Mouse (Mus musculus): Measurements from ENCODE around the gene Zfp13. TPM values are rescaled to one million over a fixed set of nuclear protein-coding genes. Genes with fewer than 3 reads are reported as not detected.

Gene Zfp13
- polyA plus RNA-seq, 1 experiment from 2014 or later = 12.9 TPM

Other genes starting within 250 kb of the Zfp13 start
- not detected in 2 replicates for gene Vmn2r116, start 214.9 kb downstream of the Zfp13 start, polyA plus RNA-seq (2015; fragmentation: Nextera tagmentation; extraction: Ambion mirVana)
- not detected in 2 replicates for gene Vmn2r117, start 119.8 kb downstream of the Zfp13 start, polyA plus RNA-seq (2015; fragmentation: Nextera tagmentation; extraction: Ambion mirVana)
- gene Zfp213, start 35.2 kb downstream of the Zfp13 start, polyA plus RNA-seq (2015; fragmentation: Nextera tagmentation; extraction: Ambion mirVana) = 17.4 and 21.7 TPM in 2 replicates
- 0.26 and 0.36 TPM in 2 replicates for gene Zscan10, start 1.4 kb upstream of the Zfp13 start, polyA plus RNA-seq (2015; fragmentation: Nextera tagmentation; extraction: Ambion mirVana)
- gene Mmp25, start 45.8 kb upstream of the Zfp13 start, polyA plus RNA-seq (2015; fragmentation: Nextera tagmentation; extraction: Ambion mirVana) = 0.49 and 0.78 TPM in 2 replicates
- gene Bicdl2, start 61.0 kb upstream of the Zfp13 start, polyA plus RNA-seq (2015; fragmentation: Nextera tagmentation; extraction: Ambion mirVana) = 4.3 and 4.7 TPM in 2 replicates
- gene Hcfc1r1, start 74.1 kb upstream of the Zfp13 start, polyA plus RNA-seq (2015; fragmentation: Nextera tagmentation; extraction: Ambion mirVana) = 88.4 and 90.6 TPM in 2 replicates
- gene Thoc6, start 74.4 kb upstream of the Zfp13 start, polyA plus RNA-seq (2015; fragmentation: Nextera tagmentation; extraction: Ambion mirVana) = 49.2 and 50.3 TPM in 2 replicates
- gene Tnfrsf12a, start 78.0 kb upstream of the Zfp13 start, polyA plus RNA-seq (2015; fragmentation: Nextera tagmentation; extraction: Ambion mirVana) = 22.0 and 23.1 TPM in 2 replicates
- gene Cldn6, start 79.8 kb upstream of the Zfp13 start, polyA plus RNA-seq (2015; fragmentation: Nextera tagmentation; extraction: Ambion mirVana) = 196 and 206 TPM in 2 replicates
- gene Cldn9, start 84.5 kb upstream of the Zfp13 start, polyA plus RNA-seq (2015; fragmentation: Nextera tagmentation; extraction: Ambion mirVana) = 2.4 and 2.6 TPM in 2 replicates
- 0.14 TPM in 1 of 2 replicates, not detected in the other for gene 1520401A03Rik, start 123.3 kb upstream of the Zfp13 start, polyA plus RNA-seq (2015; fragmentation: Nextera tagmentation; extraction: Ambion mirVana)
- 58.2 and 58.8 TPM in 2 replicates for gene Pkmyt1, start 126.8 kb upstream of the Zfp13 start, polyA plus RNA-seq (2015; fragmentation: Nextera tagmentation; extraction: Ambion mirVana)
- 51.8 and 52.7 TPM in 2 replicates for gene Paqr4, start 141.4 kb upstream of the Zfp13 start, polyA plus RNA-seq (2015; fragmentation: Nextera tagmentation; extraction: Ambion mirVana)
- 0.25 and 0.83 TPM in 2 replicates for gene Kremen2, start 146.3 kb upstream of the Zfp13 start, polyA plus RNA-seq (2015; fragmentation: Nextera tagmentation; extraction: Ambion mirVana)
- 61.3 and 65.2 TPM in 2 replicates for gene Flywch1, start 172.1 kb upstream of the Zfp13 start, polyA plus RNA-seq (2015; fragmentation: Nextera tagmentation; extraction: Ambion mirVana)
- 29.0 and 31.4 TPM in 2 replicates for gene Flywch2, start 186.6 kb upstream of the Zfp13 start, polyA plus RNA-seq (2015; fragmentation: Nextera tagmentation; extraction: Ambion mirVana)
- 411 and 414 TPM in 2 replicates for gene Srrm2, start 191.0 kb upstream of the Zfp13 start, polyA plus RNA-seq (2015; fragmentation: Nextera tagmentation; extraction: Ambion mirVana)
- 980 and 1,001 TPM in 2 replicates for gene Elob, start 229.6 kb upstream of the Zfp13 start, polyA plus RNA-seq (2015; fragmentation: Nextera tagmentation; extraction: Ambion mirVana)
- gene Prss33, start 236.6 kb upstream of the Zfp13 start, polyA plus RNA-seq (2015; fragmentation: Nextera tagmentation; extraction: Ambion mirVana) = not detected in 2 replicates
- gene Prss32, start 244.4 kb upstream of the Zfp13 start, polyA plus RNA-seq (2015; fragmentation: Nextera tagmentation; extraction: Ambion mirVana) = 0.41 TPM in 1 of 2 replicates, not detected in the other
- gene Prss41, start 244.7 kb upstream of the Zfp13 start, polyA plus RNA-seq (2015; fragmentation: Nextera tagmentation; extraction: Ambion mirVana) = 0.75 and 0.99 TPM in 2 replicates

Data from lung, embryonic 16.5 days (tissue).